ENCODE assay signal across 1 mouse cellular context in genomic region chr10:83688215-83688614, GRCm38 (mm10).
TF ChIP-seq lines count a peak whose summit lies in the region.

No protein-coding gene starts in this region.

TF ChIP-seq in MEL, 35 proteins besides CTCF, POLR2A, EP300 and RAD21 (continued from another document):
- TF ChIP-seq MEF2A (IDR thresholded peaks at IDR 0.05; ENCODE audit: extremely low read depth, insufficient replicate concordance, low read depth, low read length, poor library complexity, severe bottlenecking) (no peak), POLR2AphosphoS2 (IDR thresholded peaks at IDR 0.05; ENCODE audit: low read length) (no peak), MAFK (IDR thresholded peaks at IDR 0.05; ENCODE audit: borderline replicate concordance, low read depth, low read length) (no peak)
